Mouse (Mus musculus) retina, adult 2 months (tissue): ENCODE results near the gene Rfc5.
A peak's percentile ranks its signal among the peaks of the same experiment; 100 is the strongest.
"Not testable (repeated sequence)": the region's sequence is repeated elsewhere in the genome, so short reads cannot be mapped to it uniquely, and the experiment has no call there.

Experiments used
- DNase-seq: peaks from one replicate; pipeline ENCODE4 v3.0.0-alpha.2; 2012; ENCODE audit warnings: low read depth, low spot score

The Rfc5 gene

DNA sequence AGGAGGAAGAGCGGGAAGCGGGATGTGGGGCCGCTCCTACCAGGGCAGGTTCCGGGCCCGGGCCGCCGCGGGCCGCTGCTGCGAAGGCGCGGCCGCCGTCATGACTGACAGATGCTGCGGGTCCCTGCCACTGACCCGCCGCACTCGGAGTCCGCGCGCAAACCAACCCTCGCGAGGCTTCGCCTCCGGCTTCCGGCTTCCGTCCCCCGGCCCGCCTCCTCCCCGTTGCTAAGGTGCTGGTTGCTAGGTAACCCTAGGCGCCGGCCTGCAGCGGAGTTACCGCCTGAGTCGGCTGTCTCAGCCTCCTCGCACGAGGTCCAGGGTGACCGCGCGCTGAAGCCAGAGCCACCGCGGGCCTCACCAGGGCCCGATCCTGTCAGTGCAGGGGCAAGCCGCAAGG lies at the start of gene Rfc5:
TSS of gene Rfc5 (minus strand) at position 171 of the 400 bp plus-strand sequence.
- peak; percentile 86 for DNase-seq

- DNase-seq: not testable (repeated sequence)
These were observed 44.7 kb upstream of the Rfc5 start for GRCm38 (mm10) chr5:117433501-117433900.

GRCm38 (mm10) chr5:117417442-117417841 lies 28.6 kb upstream of the Rfc5 start:
- DNase-seq: no peak

GRCm38 (mm10) chr5:117415011-117415912 lies 26.4 kb upstream of the Rfc5 start:
- DNase-seq: no peak

DNA sequence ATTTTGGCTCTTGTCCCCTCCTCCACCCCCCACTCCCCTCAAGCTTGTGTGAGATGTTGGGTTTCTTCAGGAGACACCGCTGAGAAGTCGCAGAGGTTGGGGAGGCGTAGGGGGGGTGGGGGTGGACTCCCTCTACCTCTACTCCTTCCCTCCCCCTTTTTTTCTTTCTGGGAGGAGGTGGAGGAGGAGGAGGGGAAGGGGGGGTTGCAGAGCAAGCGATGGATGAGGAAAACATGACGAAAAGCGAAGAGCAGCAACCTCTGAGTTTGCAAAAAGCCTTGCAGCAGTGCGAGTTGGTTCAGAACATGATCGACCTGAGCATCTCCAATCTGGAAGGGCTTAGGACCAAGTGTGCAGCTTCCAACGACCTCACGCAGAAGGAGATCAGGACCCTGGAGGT lies 25.8 kb upstream of the Rfc5 start:
- no peak for DNase-seq

- DNase-seq: peak; percentile 64
These were observed 25.0 kb upstream of the Rfc5 start, which contains the start of gene Ksr2 for GRCm38 (mm10) chr5:117413507-117414501. Gene Ksr2, plus strand, starts transcription at chr5:117414000.

DNA sequence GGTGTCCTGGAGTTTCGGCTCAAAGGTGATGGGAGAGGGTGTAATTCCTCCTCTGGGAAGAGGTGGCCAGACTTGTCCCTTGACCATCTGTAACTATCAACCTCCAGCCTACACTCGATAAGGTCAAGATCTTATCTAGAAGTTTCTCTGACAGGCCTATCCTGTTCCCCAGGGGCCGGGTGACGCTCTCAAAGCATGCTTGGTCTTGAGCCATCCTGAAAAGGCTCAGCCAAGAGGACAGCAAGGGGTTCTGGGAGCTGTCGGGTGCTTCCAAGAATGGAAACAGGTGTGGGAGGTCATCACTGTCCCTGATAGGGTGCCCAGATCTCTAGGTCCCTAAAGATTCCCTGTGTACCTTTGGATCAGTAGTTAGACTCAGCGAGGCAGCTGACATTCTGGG lies 20.5 kb upstream of the Rfc5 start:
- no peak for DNase-seq

- no peak for DNase-seq
These were observed 19.4 kb upstream of the Rfc5 start for GRCm38 (mm10) chr5:117408216-117408615.

GRCm38 (mm10) chr5:117404671-117405070 lies 15.8 kb upstream of the Rfc5 start:
- not testable (repeated sequence) for DNase-seq

- no peak for DNase-seq
These were observed 14.8 kb upstream of the Rfc5 start for GRCm38 (mm10) chr5:117403609-117404008.

- no peak for DNase-seq
These were observed 10.4 kb upstream of the Rfc5 start for GRCm38 (mm10) chr5:117399281-117399680.

DNA sequence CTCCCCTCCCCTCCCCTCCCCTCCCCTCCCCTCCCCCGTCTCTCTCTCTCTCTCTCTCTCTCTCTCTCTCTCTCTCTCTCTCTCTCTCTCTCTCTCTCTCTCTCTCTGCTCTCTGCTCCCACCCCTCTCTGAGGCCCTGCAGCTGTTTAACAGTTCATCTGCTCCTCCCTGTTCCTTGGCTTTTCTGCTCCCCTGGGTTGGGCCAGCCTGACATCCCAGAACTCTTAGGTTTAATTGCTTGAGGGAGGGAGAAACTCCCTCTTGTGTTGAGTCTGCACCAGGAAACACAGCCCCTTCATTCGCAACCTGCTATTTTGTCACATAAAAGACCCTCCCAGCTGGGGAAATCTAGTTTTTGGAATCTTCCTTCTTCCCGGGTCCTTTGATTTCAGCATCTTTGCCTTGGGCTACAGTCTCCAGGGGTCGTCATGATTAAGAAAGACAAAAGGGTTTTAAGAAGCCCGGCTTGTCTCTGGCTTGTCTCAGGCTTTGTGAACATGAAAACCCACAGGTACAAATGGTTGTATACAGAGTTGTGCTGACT lies 9.2 kb upstream of the Rfc5 start:
- DNase-seq: no peak

GRCm38 (mm10) chr5:117397371-117397770 lies 8.5 kb upstream of the Rfc5 start:
- DNase-seq: no peak

- no peak for DNase-seq
These were observed 7.8 kb upstream of the Rfc5 start for GRCm38 (mm10) chr5:117396596-117397014.

DNA sequence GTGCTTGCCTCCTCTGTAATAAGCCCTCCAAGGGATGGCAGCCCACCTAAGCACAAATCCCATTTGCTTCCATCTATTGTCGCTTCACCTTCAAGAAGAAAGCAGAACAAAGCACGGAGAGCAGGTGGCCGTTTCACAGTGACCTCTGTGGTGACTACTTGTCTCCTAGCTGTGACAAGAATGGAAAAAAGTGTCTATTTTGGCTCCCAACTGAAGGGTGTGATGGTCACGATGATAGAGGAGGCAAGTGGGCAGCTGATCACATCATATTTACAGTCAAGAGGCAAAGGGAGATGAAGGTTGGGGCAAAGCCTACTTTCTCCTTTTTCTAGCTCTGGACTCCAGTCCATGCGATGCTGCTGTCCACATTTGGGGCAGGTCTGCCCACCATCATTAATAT lies 7.0 kb upstream of the Rfc5 start:
- DNase-seq: no peak

DNA sequence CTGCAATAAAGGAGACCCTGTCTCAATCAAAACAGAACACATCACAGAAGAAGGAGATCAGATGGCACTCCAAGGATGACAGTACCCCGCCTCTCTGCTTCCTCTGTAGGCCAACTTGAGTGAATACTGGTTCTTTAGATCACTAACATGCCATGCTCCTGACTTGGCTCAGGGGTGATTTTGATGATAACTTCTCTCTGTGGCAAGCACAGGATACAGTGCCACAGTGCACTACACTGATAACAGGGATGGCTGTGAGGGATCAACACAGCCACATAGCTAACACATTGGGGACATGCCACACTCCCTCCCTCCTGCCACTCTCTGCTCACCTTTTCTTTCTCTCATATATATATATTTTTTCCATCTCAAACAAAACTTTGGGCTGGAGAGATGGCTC lies 2.0 kb upstream of the Rfc5 start:
- DNase-seq: no peak

- DNase-seq: no peak
These were observed 523 bp downstream of the Rfc5 start for GRCm38 (mm10) chr5:117388296-117388751.

DNA sequence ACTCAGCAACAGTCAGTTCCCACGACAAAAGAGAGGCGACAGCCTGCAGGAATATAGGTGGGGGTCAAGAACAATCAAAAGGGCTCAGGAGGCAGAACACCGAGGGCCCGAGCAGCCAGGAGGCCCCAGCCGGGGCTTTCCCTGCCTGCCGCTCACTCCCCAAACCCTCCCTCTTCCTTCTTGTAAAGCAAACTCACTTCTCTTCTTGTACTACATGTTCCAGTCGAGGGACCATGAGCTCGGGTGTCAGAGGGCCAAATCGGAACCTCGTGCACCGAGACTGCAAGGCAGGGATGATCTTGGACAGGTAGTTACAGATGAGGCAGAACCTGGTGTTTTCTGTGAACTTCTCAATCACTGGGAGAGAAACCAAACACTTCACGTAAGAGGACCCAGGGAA lies 5.6 kb downstream of the Rfc5 start:
- DNase-seq: no peak

DNA sequence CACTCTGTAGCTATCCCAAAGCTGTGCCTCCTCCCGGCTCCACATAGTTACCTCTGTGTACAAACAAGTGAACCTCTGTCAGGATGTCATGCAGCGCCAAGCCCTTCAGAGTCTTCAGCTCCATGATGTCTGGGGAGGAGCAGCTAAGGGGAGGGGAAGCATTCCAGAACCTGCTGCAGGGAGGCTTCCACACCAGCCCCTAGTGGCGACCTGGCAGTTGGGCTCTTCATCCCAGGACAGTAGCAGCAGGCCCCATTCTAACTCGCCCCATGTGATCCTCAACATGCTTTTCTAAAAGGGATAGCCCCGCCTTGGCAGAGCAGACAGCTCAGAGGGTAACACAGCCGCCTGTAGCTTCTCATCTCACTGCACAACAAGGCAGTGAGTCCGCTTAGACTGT lies 7.1 kb downstream of the Rfc5 start:
- no peak for DNase-seq

DNA sequence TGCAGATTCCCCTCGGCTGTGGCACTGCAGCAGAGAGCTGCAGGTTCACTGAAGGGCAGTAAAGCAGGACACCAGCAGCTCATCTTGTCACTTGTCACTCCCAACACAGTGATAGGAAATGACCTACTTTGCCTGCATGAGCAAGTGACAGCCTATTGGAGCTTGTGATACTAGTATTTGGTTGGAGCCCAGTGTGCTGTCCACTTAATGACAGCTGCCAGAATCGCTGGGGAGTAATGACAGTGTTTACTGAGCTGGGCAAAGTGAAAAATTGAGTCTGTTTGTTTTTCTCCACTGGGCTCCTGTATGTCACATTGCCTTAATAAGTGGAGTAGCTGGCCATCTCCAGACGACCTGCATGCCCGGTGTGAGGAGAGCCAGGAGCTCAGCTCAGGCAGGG lies 8.6 kb downstream of the Rfc5 start:
- DNase-seq: no peak

GRCm38 (mm10) chr5:117377731-117378130 lies 11.1 kb downstream of the Rfc5 start:
- not testable (repeated sequence) for DNase-seq

DNA sequence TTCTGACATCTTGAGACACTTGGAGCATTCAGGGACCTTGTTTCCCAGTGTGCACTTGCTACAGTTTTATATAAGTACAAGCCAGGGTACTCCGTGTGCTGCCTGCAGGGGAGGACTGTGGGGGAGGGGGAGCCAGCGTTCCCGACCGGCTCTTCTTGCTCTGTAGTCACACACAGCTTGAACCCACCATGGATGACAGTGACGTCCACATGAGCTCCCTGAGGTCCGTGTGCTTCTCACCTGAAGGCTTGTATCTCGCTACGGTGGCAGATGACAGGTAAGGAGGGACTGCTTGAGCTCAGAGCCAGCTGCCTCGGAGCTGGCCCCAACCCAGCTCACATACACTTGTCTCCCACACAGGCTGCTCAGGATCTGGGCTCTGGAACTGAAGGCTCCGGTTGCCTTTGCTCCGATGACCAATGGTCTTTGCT lies 12.5 kb downstream of the Rfc5 start:
- no peak for DNase-seq
